In genomic region chr1:52635932-52636331, GRCm38 (mm10) we compare ENCODE assay signal across 19 mouse cellular contexts.
"Had no signal": no experiment of that assay in that cellular context is flagged by ENCODE, and none has a peak within 500 bp of the region (broad histone marks: within the 10 kb centered on the region; RNA-seq: fewer than 3 reads in every experiment).

No protein-coding gene starts in this region.

- ATAC-seq: midbrain, embryonic 16.5 days had no signal

- H3K4me3 ChIP-seq: lung, embryonic 15.5 days; midbrain, embryonic 10.5 days; midbrain, embryonic 12.5 days; myocyte; neural tube, embryonic 13.5 days; neural tube, embryonic 15.5 days had no signal

- H3K4me2 ChIP-seq: lung, embryonic 15.5 days; midbrain, embryonic 12.5 days; neural tube, embryonic 13.5 days; neural tube, embryonic 15.5 days had no signal

- H3K9me3 ChIP-seq: lung, embryonic 15.5 days; midbrain, embryonic 10.5 days; midbrain, embryonic 12.5 days; neural tube, embryonic 13.5 days; neural tube, embryonic 15.5 days had no signal

- H3K27me3 ChIP-seq: lung, embryonic 15.5 days; midbrain, embryonic 12.5 days; neural tube, embryonic 13.5 days; neural tube, embryonic 15.5 days had no signal

- H3K27ac ChIP-seq: lung, embryonic 15.5 days; midbrain, embryonic 10.5 days; midbrain, embryonic 12.5 days; neural tube, embryonic 13.5 days; neural tube, embryonic 15.5 days had no signal

- DNase-seq: lung, adult 2 months; lung, postnatal 10 days; lung, postnatal 4 days; midbrain, embryonic 14.5 days; retina, postnatal 1 day; right cerebral cortex, adult 18-20 months; right cerebral cortex, postnatal 25 days; right cerebral cortex, postnatal 4 days; spleen, adult 18-20 months; thymus, adult 18-20 months; thymus, postnatal 14 days; thymus, postnatal 36 days had no signal

- H3K9ac ChIP-seq: lung, embryonic 15.5 days; midbrain, embryonic 12.5 days; neural tube, embryonic 13.5 days; neural tube, embryonic 15.5 days had no signal
